Mouse (Mus musculus) G1E (cell line): ENCODE measurements at regions not wholly inside any gene's neighbourhood (a gene's known extent, or its start where the extent isn't known, plus 50 kb on each side); places are given as distances from the start of the nearest gene placed in this dataset.

Experiments
- ATAC-seq: 2 replicates; pipeline ENCODE4 v1.8.0; 2016; ENCODE audit warnings: mild to moderate bottlenecking; ENCODE audit not compliant: insufficient number of reproducible peaks, poor library complexity, low FRiP score, severe bottlenecking; ENCODE audit errors: extremely low read depth
- DNase-seq: peaks from one replicate; pipeline ENCODE4 v3.0.0; 2012; ENCODE audit warnings: low spot score
- H3K27me3 ChIP-seq: 2 replicates; pipeline ENCODE4 v1.6.1; 2012; ENCODE audit warnings: mild to moderate bottlenecking, low read length, inconsistent platforms; ENCODE audit not compliant: insufficient read depth
- H3K36me3 ChIP-seq: replicated peaks from 2 replicates; pipeline ENCODE3; 2012; ENCODE audit warnings: mild to moderate bottlenecking, inconsistent platforms
- H3K4me1 ChIP-seq: 2 replicates; pipeline ENCODE4 v1.6.1; 2012; ENCODE audit warnings: low read depth, low read length, inconsistent platforms, mixed read lengths; ENCODE audit not compliant: insufficient read depth
- H3K4me3 ChIP-seq: 2 replicates; pipeline ENCODE4 v1.5.1; 2012; ENCODE audit warnings: low read depth, mild to moderate bottlenecking, inconsistent platforms, low read length, moderate library complexity, mixed read lengths
- H3K9me3 ChIP-seq: replicated peaks from 2 replicates; pipeline ENCODE4 v1.6.1; 2012; ENCODE audit warnings: inconsistent platforms
- CTCF ChIP-seq: IDR thresholded peaks from 2 replicates; pipeline ENCODE4 v1.5.1; 2012; ENCODE audit warnings: low read depth, low read length, inconsistent platforms, mixed read lengths
- GATA1 ChIP-seq: IDR thresholded peaks from 2 replicates; pipeline ENCODE4 v1.6.1; 2012; ENCODE audit warnings: borderline replicate concordance, low read length, inconsistent platforms, mixed read lengths
- GATA2 ChIP-seq: IDR thresholded peaks from 2 replicates; pipeline ENCODE4 v1.6.1; 2012; ENCODE audit warnings: low read depth, low read length, inconsistent platforms, borderline replicate concordance
- POLR2AphosphoS5 ChIP-seq: IDR thresholded peaks from 2 replicates; pipeline ENCODE4 v1.6.1; 2012; ENCODE audit warnings: low read depth, low read length, inconsistent platforms; ENCODE audit not compliant: insufficient replicate concordance
- TAL1 ChIP-seq: conservative IDR thresholded peaks from 2 replicates; pipeline ENCODE4 v1.6.1; 2012; ENCODE audit warnings: low read depth, low read length, inconsistent platforms, mixed read lengths

- no peaks in the 10 kb centered on the region for H3K4me1 ChIP-seq
- TF ChIP-seq TAL1: no peak
- no peak for TF ChIP-seq POLR2AphosphoS5
- TF ChIP-seq CTCF: no peak
- TF ChIP-seq GATA1: no peak
- no peak for TF ChIP-seq GATA2
- H3K36me3 ChIP-seq: no peaks in the 10 kb centered on the region
- peaks cover 10% of the 10 kb centered on the region; the same call in 1 of the 2 replicates for H3K27me3 ChIP-seq
- H3K9me3 ChIP-seq: no peaks in the 10 kb centered on the region
- DNase-seq: no peak
- H3K4me3 ChIP-seq: no peak overlapping the region
- ATAC-seq: no peak
These were observed 87.2 kb upstream of the Cul1 start for GRCm38 (mm10) chr6:47365651-47366645.

GRCm38 (mm10) chr6:47367461-47367860 is 85.7 kb upstream of the Cul1 start:
- H3K36me3 ChIP-seq: no peaks in the 10 kb centered on the region
- no peaks in the 10 kb centered on the region for H3K9me3 ChIP-seq
- TF ChIP-seq TAL1: no peak
- TF ChIP-seq GATA1: no peak
- TF ChIP-seq CTCF: no peak
- TF ChIP-seq POLR2AphosphoS5: no peak
- no peak for TF ChIP-seq GATA2
- peaks cover 4% of the 10 kb centered on the region; the same call in 1 of the 2 replicates for H3K27me3 ChIP-seq
- H3K4me1 ChIP-seq: no peaks in the 10 kb centered on the region
- ATAC-seq: no peak
- DNase-seq: no peak
- H3K4me3 ChIP-seq: no peak overlapping the region

GRCm38 (mm10) chr6:47375705-47376104 is 77.5 kb upstream of the Cul1 start:
- no peak for ATAC-seq
- TF ChIP-seq CTCF (no peak), GATA1 (no peak)
- no peaks in the 10 kb centered on the region for H3K36me3 ChIP-seq
- no peak for DNase-seq
- H3K27me3 ChIP-seq: peaks cover 17% of the 10 kb centered on the region
- no peak overlapping the region for H3K4me3 ChIP-seq
- no peaks in the 10 kb centered on the region for H3K4me1 ChIP-seq
- no peaks in the 10 kb centered on the region for H3K9me3 ChIP-seq

GRCm38 (mm10) chr6:47381451-47381850 is 71.7 kb upstream of the Cul1 start:
- no peaks in the 10 kb centered on the region for H3K36me3 ChIP-seq
- DNase-seq: no peak
- H3K4me3 ChIP-seq: no peak overlapping the region
- no peak for ATAC-seq
- H3K4me1 ChIP-seq: no peaks in the 10 kb centered on the region
- H3K9me3 ChIP-seq: no peaks in the 10 kb centered on the region
- H3K27me3 ChIP-seq: peaks cover 12% of the 10 kb centered on the region
- TF ChIP-seq CTCF: no peak
- no peak for TF ChIP-seq GATA1
- TF ChIP-seq POLR2AphosphoS5: no peak
- no peak for TF ChIP-seq TAL1
- TF ChIP-seq GATA2: no peak

- Histone ChIP-seq H3K27me3 (peaks cover 21% of the 10 kb centered on the region), H3K36me3 (no peaks in the 10 kb centered on the region), H3K9me3 (no peaks in the 10 kb centered on the region), H3K4me1 (no peaks in the 10 kb centered on the region), H3K4me3 (no peak overlapping the region)
- no peak for ATAC-seq
- no peak for DNase-seq
- TF ChIP-seq TAL1: no peak
- TF ChIP-seq GATA2: no peak
- TF ChIP-seq POLR2AphosphoS5: no peak
- no peak for TF ChIP-seq GATA1
- no peak for TF ChIP-seq CTCF
These were observed 66.6 kb upstream of the Cul1 start for GRCm38 (mm10) chr6:47386550-47386949.

GRCm38 (mm10) chr6:47389908-47390307 is 63.3 kb upstream of the Cul1 start:
- Histone ChIP-seq H3K9me3 (no peaks in the 10 kb centered on the region), H3K4me1 (no peaks in the 10 kb centered on the region), H3K4me3 (no peak overlapping the region), H3K27me3 (peaks cover 22% of the 10 kb centered on the region), H3K36me3 (no peaks in the 10 kb centered on the region)
- TF ChIP-seq TAL1 (no peak), GATA2 (no peak), POLR2AphosphoS5 (no peak), GATA1 (no peak), CTCF (no peak)
- no peak for DNase-seq
- ATAC-seq: no peak
